Mouse (Mus musculus): ENCODE results near the gene Loxl3. TPM values are rescaled to one million over a fixed set of nuclear protein-coding genes. Genes with fewer than 3 reads are reported as not detected.

Gene Loxl3
- total RNA-seq (2017): 1.3 and 2.2 TPM in 2 replicates

DNA sequence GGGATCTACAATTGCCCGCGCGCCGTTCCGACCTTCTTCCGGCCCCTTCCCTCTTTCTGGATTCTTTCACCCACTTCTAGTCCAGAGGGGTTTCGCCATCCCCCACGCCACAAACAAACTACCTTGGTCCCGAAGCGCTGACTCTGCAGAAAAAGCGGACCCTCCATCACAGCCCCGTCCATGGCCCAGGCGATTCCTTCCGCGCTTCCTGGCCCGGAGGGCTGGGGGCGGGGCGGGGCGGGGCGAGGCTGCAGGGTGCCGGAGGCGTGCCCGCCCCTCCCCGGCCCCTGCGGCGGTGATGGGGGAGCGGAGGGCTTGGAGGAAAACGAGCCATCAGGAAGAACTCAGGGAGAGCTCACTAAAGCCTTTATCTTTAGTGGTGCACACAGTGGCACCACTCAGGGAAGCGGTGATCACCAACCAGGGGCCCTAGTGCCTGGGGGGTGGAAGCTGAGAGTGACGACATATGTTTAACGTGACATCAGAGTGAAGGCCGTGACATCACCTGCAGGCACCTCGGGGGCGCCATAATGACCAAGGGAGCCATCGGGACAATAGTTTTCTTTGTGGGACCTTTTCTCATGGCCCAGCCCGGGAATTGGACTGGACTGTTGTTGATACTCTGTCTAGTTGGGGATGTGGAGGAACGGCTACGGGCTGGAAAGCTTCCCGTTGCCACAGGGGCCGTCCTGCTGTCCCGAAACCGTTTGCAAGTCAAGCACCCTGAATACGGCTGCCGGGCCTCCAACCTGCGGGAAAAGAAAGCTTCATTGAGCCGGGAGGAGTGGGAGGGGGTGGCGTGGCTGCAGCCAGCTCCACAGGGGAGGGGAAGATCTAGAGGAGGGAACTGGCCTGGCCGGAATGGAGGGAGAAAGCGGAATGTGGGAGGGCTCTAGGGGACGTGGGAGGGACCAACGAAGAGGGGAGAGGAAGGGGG is at the start of gene Loxl3, which contains the start of gene Dok1:
Gene Loxl3 (plus strand): TSS at position 925 of the 937 bp plus-strand sequence.
Gene Dok1 (minus strand): TSS at position 223 of the 937 bp plus-strand sequence.
- ATAC-seq (replicated peaks in 1 of 2; ENCODE audit: insufficient read depth in 1 of 2, low FRiP score in 2 of 2, low TSS enrichment in 1 of 2, low read depth in 1 of 2, poor library complexity in 2 of 2, severe bottlenecking in 2 of 2): peak; percentile 68 to 72

DNA sequence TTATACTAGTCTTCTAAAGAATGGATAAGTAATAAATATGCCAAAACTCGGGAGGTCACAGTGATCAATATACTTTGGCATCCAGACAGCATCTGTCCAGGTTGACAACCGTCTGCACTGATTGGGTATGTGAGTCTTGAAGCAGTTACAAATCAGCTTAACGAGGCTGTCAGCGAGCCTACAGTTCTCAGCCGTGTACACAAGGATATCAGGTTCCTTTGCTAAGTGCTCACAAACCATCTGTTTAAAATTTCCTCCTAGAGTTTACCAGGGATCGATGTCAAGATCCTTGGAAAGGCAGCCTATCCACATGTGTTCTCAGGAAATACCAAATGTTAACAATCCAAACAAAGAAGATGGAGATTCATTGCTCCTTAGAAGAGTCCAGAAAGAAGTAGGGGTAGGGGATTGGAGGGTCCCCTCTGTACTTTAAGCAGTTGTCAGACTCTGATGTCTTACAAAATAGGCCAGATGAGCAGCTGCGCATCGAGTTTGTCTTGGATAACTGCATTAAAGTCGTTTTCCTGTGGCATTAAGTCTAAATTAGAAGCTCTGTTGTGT is 46.5 kb upstream of the Loxl3 start:
- no peak for ATAC-seq (replicated peaks in 1 of 2; ENCODE audit: insufficient read depth in 1 of 2, low FRiP score in 2 of 2, low TSS enrichment in 1 of 2, low read depth in 1 of 2, poor library complexity in 2 of 2, severe bottlenecking in 2 of 2)

DNA sequence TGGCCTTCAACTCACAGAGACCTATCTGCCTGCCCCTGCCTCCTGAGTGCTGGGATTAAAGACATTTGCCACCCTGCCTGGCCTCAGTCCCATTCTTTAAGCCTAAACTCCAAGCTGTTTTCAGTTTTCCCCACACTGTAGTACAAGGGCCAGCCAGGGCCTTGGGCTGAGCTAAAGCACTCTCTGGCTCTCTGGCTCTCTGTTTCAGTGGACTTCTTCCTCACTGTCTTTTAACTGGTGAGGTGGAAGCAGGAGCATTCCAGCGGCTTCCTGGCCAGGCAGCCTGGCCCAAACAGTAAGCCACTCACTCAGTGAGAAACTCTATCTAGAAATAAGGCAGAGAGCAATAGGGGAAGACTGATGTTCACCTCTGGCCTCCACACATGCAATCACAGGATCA is 40.3 kb upstream of the Loxl3 start:
- no peak for ATAC-seq (replicated peaks in 1 of 2; ENCODE audit: insufficient read depth in 1 of 2, low FRiP score in 2 of 2, low TSS enrichment in 1 of 2, low read depth in 1 of 2, poor library complexity in 2 of 2, severe bottlenecking in 2 of 2)

DNA sequence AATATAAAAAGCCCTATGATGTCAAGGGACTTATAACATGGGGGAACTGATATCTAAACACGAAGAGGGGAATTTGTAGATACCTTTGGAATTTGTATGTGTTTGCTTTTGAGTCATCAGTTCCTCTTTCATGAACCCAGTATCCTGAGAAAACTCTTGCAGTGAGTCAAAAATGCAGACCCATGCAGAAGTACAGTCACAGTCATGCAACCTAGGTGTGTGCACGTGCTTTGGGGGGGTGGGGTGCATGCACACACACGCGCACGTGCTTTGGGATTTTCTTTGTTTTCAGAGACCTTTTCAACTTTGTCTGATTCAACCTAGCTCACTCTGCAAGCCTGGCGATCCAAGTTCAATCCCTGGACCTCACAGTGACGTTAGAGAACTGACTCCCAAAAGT is 39.6 kb upstream of the Loxl3 start:
- no peak for ATAC-seq (replicated peaks in 1 of 2; ENCODE audit: insufficient read depth in 1 of 2, low FRiP score in 2 of 2, low TSS enrichment in 1 of 2, low read depth in 1 of 2, poor library complexity in 2 of 2, severe bottlenecking in 2 of 2)

DNA sequence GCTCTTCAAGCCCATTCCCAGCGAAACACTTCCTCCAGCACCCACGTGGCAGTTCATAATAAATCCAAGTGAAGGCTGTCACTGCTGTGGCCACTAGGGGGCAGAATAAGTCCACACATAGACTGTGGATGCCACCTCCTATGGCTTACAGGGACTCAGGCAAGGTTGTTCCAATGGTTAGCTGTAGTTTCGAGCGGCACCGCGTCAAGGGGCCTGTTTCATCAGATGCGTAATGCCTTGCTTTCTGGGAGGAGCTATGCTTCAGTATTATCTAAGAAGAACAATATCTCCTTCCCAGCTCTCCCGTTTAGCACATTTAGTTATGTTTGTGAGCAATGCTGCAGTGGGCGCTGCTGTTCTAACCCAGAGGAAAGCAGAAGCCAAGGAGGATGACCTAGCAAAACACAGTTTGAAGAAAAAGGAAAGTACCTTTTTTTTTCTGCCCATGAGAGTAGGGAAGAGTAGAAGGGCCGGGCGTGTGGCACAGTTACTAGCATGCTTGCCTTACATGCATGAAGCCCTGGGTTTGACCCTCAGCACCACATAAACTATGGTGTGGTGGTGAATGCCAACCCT is 37.1 kb upstream of the Loxl3 start:
- peak; percentile 92 to 97 for ATAC-seq (replicated peaks in 1 of 2; ENCODE audit: insufficient read depth in 1 of 2, low FRiP score in 2 of 2, low TSS enrichment in 1 of 2, low read depth in 1 of 2, poor library complexity in 2 of 2, severe bottlenecking in 2 of 2)

DNA sequence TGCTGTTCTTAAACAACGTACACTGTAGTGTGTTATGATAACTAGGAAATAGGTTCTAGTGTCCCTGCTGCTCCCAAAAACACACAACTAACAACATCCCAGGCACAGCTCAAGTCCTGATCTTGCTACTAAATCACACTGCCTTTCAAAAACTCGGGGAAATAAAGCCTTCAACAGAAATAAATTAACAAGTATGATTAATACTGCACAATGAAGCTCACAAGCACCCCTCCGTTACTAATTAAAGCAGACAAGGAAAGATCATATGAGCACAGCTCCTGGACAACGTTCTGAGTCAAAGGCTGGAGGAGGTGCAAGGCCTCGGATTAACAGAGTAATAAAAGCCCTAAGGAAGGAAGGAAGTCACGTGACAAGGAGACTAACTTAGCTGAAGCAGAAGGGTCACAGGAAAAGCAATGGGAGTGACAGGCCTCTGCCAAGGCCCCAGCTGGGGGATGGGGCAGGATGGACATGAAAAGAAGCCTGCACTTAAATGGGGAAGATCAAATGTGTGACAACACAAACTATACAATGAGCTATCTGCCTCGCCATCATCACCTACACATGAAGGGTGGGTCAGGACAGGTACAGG is 36.4 kb upstream of the Loxl3 start:
- ATAC-seq (replicated peaks in 1 of 2; ENCODE audit: insufficient read depth in 1 of 2, low FRiP score in 2 of 2, low TSS enrichment in 1 of 2, low read depth in 1 of 2, poor library complexity in 2 of 2, severe bottlenecking in 2 of 2): 0 out of 4 replicates have a peak, but pooled peaks of 1 of the 2 experiments have one; percentile 5

DNA sequence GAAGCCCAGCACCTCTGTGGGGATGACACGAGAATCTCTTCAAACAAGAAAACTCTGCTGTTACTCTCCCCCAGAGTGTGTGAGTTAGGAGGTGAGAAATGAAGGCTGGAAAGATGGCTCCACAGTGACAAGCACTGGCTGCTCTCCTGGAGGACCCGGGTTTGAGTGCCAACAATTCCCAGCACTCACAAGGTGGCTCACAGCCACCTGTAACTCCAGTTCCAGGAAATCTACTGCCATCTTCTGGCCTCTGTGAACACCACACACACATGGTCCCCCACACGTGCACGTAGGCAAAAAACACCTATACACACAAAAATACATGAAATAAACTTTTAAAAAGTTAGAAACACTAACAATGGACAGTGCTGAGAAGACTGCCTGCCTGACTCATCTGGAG is 35.6 kb upstream of the Loxl3 start:
- ATAC-seq (replicated peaks in 1 of 2; ENCODE audit: insufficient read depth in 1 of 2, low FRiP score in 2 of 2, low TSS enrichment in 1 of 2, low read depth in 1 of 2, poor library complexity in 2 of 2, severe bottlenecking in 2 of 2): no peak

DNA sequence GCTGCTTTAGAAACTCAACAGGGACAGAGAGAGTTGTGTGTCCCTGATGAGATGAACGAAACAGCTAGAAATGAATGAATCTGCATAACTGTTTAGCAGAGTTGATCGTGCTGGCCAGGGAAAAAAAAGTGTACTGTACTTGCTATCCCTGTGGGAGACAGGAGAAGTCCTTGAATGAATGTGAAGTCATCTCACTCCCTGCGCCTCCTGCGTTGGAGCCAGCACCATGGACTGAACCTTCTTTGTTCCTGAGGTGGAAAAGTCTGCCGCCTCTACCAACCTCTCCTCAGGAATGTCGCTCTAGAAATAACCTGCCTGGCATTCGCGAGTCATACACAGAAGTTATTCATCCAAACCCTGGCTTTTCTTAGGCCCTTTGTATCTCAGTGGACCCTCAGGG is 34.0 kb upstream of the Loxl3 start:
- ATAC-seq (replicated peaks in 1 of 2; ENCODE audit: insufficient read depth in 1 of 2, low FRiP score in 2 of 2, low TSS enrichment in 1 of 2, low read depth in 1 of 2, poor library complexity in 2 of 2, severe bottlenecking in 2 of 2): no peak

DNA sequence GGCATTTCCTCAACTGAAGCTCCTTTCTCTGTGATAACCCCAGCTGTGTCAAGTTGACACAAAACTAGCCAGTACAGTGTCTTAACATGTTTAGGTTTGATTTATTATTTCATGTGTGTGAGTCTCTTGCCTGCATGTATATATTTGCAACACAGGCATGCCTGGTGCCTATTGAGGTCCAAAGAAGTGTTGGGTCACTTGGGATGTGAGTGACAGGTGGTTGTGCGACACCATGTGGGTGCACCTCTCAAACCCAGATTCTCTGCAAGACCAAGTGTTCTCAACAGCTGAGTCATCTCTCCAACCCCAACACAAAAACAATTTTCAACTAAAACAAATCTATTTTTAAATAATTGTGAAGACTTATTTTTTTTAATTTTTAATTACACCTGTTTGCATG is 30.9 kb upstream of the Loxl3 start:
- no peak for ATAC-seq (replicated peaks in 1 of 2; ENCODE audit: insufficient read depth in 1 of 2, low FRiP score in 2 of 2, low TSS enrichment in 1 of 2, low read depth in 1 of 2, poor library complexity in 2 of 2, severe bottlenecking in 2 of 2)

DNA sequence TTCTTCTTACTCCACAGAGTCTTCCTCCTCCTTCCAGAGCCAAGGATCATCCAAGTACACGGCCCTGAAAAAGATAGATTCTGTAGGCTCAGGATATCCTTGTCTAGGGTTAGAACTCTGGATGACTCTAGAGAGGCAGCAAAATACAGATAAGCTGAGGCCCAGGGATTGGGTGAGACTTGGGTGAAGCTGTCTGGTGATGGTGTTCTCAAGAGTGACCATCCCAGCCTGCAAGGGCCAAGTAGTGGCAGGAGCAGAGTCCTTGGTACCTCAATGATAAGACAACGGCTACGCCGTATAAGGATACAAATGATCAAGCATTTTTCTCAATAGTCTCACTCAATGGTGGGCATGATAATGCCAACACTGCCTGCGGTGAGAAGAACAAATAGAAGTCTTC is 30.1 kb upstream of the Loxl3 start:
- ATAC-seq (replicated peaks in 1 of 2; ENCODE audit: insufficient read depth in 1 of 2, low FRiP score in 2 of 2, low TSS enrichment in 1 of 2, low read depth in 1 of 2, poor library complexity in 2 of 2, severe bottlenecking in 2 of 2): no peak

DNA sequence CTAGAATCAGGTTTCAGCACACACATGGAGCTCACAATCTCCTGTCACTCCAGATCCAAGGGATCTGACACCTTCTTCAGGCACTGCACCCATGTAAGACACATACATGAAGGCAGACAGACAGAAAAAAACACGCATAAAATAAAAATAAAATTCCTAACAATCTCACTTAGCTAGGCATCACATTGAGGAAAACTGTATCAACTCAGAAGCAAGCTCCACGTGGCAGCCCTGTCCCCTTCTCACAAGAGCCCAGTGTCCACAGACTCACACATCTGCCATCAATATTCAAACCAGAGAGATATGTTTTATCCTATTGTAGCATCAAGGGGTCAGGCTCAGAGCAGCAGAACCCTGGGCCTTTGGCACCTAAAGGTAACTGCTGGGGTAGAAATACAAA is 29.7 kb upstream of the Loxl3 start:
- ATAC-seq (replicated peaks in 1 of 2; ENCODE audit: insufficient read depth in 1 of 2, low FRiP score in 2 of 2, low TSS enrichment in 1 of 2, low read depth in 1 of 2, poor library complexity in 2 of 2, severe bottlenecking in 2 of 2): no peak

DNA sequence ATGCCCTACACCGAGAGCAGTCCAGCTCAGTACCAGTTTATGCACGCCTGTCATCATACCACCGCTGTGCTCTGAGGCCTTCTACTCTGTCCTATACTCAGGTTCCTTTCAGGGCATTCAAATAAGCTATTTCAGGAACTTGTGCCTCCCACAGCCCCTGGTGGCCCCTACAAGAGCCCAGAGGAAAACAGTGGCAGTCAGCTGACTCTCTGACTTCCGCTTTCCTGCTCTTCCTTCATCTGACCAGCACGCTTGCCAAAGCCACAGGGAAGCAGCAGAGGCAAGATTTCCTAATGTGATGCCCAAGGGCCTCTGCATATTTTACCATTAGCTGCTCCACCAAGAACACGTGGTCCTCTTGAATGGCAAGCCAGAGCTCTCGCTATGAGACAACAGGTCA is 29.1 kb upstream of the Loxl3 start:
- ATAC-seq (replicated peaks in 1 of 2; ENCODE audit: insufficient read depth in 1 of 2, low FRiP score in 2 of 2, low TSS enrichment in 1 of 2, low read depth in 1 of 2, poor library complexity in 2 of 2, severe bottlenecking in 2 of 2): peak; percentile 84 to 85

DNA sequence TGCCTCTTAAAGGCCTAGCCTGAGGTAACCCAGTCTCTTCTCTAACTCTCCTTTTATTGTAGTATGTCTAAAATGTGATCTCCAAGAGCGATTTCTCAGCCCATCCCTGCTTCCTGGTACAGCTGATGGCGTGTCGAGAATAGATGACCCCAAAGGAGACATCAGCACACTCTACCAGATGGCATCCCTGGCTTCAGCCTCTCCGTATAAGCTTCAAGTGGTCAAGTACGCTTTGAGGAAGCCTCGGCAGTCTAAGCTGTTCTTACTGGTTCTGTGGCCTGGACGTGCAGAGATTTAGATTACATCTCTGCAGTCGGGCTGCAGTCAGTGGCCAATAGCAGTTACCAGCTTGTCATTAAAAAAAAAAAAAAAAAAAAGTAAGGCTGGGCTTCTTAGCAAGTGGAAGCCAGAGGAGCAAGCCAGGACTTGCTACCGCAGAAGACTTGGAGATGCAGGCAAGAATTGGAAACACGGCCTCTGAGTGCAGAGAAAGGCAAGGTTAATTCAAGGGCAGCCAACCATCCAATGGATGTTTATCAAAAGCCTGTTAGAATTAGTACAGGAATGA is 28.4 kb upstream of the Loxl3 start:
- ATAC-seq (replicated peaks in 1 of 2; ENCODE audit: insufficient read depth in 1 of 2, low FRiP score in 2 of 2, low TSS enrichment in 1 of 2, low read depth in 1 of 2, poor library complexity in 2 of 2, severe bottlenecking in 2 of 2): no peak

DNA sequence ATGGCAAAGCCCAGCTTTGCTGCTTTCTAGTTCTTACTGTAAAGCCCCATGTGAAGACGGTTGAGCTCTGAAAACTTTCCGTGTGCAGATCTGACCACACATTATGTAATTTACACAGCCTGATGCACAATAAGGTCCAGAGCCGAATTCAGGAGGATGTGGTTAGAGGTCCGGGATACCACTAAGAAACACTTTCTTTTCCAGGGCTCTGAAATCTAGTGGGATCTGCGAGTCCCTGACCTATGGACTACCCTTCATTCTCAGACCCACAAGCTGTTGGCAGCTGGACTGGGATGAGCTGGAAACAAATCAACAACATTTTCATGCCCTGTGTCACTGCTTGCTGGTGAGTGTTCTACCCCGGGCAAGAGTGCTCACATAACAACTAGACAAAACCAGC is 27.9 kb upstream of the Loxl3 start:
- ATAC-seq (replicated peaks in 1 of 2; ENCODE audit: insufficient read depth in 1 of 2, low FRiP score in 2 of 2, low TSS enrichment in 1 of 2, low read depth in 1 of 2, poor library complexity in 2 of 2, severe bottlenecking in 2 of 2): peak; percentile 33 to 43

DNA sequence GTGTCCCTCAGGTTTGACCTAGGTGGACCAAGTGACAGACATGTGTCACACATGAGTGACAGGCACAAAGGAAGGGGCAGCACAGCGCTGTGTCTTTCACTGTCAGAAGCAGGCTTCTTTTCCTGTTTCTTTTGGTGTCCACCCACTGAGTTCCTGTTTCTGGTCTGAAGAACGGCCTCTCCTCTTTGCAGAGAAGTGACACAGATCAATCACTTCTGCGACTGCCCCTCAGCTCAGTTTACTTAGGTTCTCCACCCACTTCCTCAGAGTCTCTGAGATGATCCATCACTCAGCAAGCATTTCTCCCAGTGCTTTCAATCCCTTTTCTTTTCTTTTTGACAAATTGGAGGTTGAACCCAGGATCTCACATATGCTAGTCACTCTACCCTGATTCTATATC is 25.3 kb upstream of the Loxl3 start:
- ATAC-seq (replicated peaks in 1 of 2; ENCODE audit: insufficient read depth in 1 of 2, low FRiP score in 2 of 2, low TSS enrichment in 1 of 2, low read depth in 1 of 2, poor library complexity in 2 of 2, severe bottlenecking in 2 of 2): no peak

DNA sequence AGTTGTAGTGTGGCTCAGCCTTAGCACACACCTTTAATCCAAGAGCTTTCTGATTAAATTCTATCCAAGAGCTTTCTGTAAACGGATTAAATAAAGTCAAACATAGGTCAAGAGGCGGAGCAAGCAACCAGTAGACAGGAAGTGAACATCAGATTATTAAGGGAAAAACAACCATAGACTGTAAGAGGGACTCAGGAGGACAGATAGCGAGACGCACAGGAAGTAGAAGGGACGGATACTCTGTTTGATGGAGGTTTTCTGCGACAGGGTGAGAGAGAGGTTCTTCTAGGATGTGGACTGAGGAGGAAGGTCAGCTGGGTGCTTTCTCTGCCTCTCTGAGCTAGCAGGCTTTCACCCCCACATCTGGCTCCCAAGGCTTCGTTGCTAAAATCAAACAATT is 24.0 kb upstream of the Loxl3 start:
- ATAC-seq (replicated peaks in 1 of 2; ENCODE audit: insufficient read depth in 1 of 2, low FRiP score in 2 of 2, low TSS enrichment in 1 of 2, low read depth in 1 of 2, poor library complexity in 2 of 2, severe bottlenecking in 2 of 2): no peak

DNA sequence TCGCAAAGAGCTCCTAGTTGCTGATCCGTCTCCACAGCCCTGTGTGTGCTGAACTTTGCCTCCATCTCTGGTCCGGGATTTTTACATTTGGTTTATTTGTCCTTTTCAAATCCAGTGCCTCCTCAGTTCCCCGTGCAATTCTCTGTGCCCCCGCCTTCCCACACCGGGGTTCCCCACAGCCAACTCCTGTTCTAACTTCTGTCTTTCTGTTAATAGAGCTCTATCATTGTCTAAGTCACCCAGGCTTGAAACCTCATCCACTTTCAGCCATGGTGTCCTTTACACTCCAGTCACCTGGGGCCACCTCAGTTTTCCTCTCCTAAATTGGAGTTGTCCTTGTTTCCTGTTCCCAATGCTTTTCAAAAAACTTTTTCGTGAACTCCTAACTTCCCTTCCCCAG is 22.7 kb upstream of the Loxl3 start:
- no peak for ATAC-seq (replicated peaks in 1 of 2; ENCODE audit: insufficient read depth in 1 of 2, low FRiP score in 2 of 2, low TSS enrichment in 1 of 2, low read depth in 1 of 2, poor library complexity in 2 of 2, severe bottlenecking in 2 of 2)

DNA sequence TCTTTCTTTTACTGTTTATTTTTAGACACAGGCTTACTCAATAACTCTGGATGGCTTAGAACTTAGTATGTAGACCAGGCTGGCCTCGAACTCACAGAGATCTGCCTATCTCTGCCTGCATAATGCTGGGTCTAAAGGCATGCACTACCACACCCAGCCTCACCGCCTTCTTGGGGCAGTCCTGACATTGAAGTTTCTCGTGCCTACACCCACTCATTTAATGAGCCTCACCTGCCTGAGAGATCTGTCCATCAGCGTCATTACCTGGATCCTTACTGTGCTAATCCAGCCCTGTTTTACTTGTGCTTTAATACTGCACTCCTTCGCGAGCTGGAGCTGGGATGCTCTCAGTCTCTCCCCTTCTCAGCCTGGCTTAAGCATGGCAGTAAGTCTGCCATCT is 22.2 kb upstream of the Loxl3 start:
- ATAC-seq (replicated peaks in 1 of 2; ENCODE audit: insufficient read depth in 1 of 2, low FRiP score in 2 of 2, low TSS enrichment in 1 of 2, low read depth in 1 of 2, poor library complexity in 2 of 2, severe bottlenecking in 2 of 2): no peak
